Mouse (Mus musculus): ENCODE measurements around the gene Abtb2.

DNA sequence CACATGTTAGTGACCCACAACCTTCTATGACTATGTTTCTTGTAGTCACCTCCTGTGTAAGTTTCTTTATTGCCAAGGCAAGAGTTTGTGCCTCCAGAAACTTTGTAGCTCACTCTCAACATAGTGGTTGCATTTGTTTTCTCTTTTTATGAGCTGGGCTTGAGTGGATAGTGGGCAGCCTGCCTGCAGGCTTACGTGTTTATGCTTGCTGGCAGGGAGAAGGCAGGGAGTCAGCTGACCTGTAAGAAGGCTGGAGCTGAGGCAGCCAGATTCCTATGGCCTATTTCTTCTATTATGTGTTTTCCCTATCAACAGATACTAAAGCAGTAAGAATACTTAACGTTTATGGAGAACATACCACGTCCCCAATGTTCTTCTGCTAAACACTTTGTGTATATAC, 130.1 kb downstream of the Abtb2 start:
- no peak for TF ChIP-seq TAL1 (conservative IDR thresholded peaks at IDR 0.05; ENCODE audit: low read depth, low read length)
- no peak for TF ChIP-seq CTCF (IDR thresholded peaks at IDR 0.05; ENCODE audit: low read depth, low read length)
- no peak for TF ChIP-seq GATA1 (IDR thresholded peaks at IDR 0.05; ENCODE audit: borderline replicate concordance, low read length)
- no peak for TF ChIP-seq POLR2AphosphoS5 (IDR thresholded peaks at IDR 0.05; ENCODE audit: insufficient replicate concordance, low read depth, low read length)
- no peak for TF ChIP-seq GATA2 (IDR thresholded peaks at IDR 0.05; ENCODE audit: borderline replicate concordance, low read depth, low read length)
